Mouse (Mus musculus) stomach, postnatal 0 days (tissue): ENCODE results near the gene Smok2a. TPM values are rescaled to one million over a fixed set of nuclear protein-coding genes. Genes with fewer than 3 reads are reported as not detected.
"Not testable (repeated sequence)": the region's sequence is repeated elsewhere in the genome, so short reads cannot be mapped to it uniquely, and the experiment has no call there.

Experiments
- ATAC-seq: fragments of 200-750 bp; cut with Nextera tagmentation; 2 replicates; pipeline ENCODE4 v1.8.0; 2017; ENCODE audit not compliant: low FRiP score, low TSS enrichment
- DNase-seq: peaks from one replicate; pipeline ENCODE4 v3.0.0-alpha.2; 2016; ENCODE audit warnings: low spot score
- H3K27ac ChIP-seq: fragments of 300-500 bp; sonication (generic); replicated peaks from 2 replicates; pipeline ENCODE4 v1.5.1; 2014; ENCODE audit warnings: mild to moderate bottlenecking, control low read depth
- H3K27me3 ChIP-seq: fragments of 300-500 bp; sonication (generic); 2 replicates; pipeline ENCODE4 v1.6.1; 2014; ENCODE audit warnings: low read length; ENCODE audit not compliant: control insufficient read depth, insufficient read depth
- H3K36me3 ChIP-seq: fragments of 300-500 bp; sonication (generic); 2 replicates; pipeline ENCODE4 v1.6.1; 2014; ENCODE audit warnings: low read length, mixed read lengths; ENCODE audit not compliant: control insufficient read depth, insufficient read depth
- H3K4me1 ChIP-seq: fragments of 300-500 bp; sonication (generic); replicated peaks from 2 replicates; pipeline ENCODE4 v1.6.1; 2014; ENCODE audit warnings: antibody characterized with exemption; ENCODE audit not compliant: control insufficient read depth, insufficient read depth
- H3K4me2 ChIP-seq: fragments of 300-500 bp; sonication (generic); replicated peaks from 2 replicates; pipeline ENCODE4 v1.6.1; 2014; ENCODE audit warnings: low read depth, mild to moderate bottlenecking, control low read depth, moderate library complexity
- H3K4me3 ChIP-seq: fragments of 300-500 bp; sonication (generic); 2 replicates; pipeline ENCODE4 v1.5.1; 2014; ENCODE audit warnings: low read depth, low read length, control low read depth
- H3K9ac ChIP-seq: fragments of 300-500 bp; sonication (generic); 2 replicates; pipeline ENCODE4 v1.6.1; 2014; ENCODE audit warnings: mild to moderate bottlenecking, low read length, control low read depth, mixed read lengths
- H3K9me3 ChIP-seq: fragments of 300-500 bp; sonication (generic); 2 replicates; pipeline ENCODE4 v1.6.1; 2016; ENCODE audit warnings: low read length; ENCODE audit not compliant: control insufficient read depth
- CTCF ChIP-seq: IDR thresholded peaks from 2 replicates; pipeline ENCODE4 v1.5.1; 2016; ENCODE audit warnings: antibody characterized with exemption, low read depth, mild to moderate bottlenecking, moderate library complexity
- EP300 ChIP-seq: optimal IDR thresholded peaks from 2 replicates; pipeline ENCODE3; 2016; ENCODE audit warnings: antibody characterized with exemption
- WGBS: fragments of 180-500 bp; shearing (Covaris S2); extraction: QIAGEN DNeasy Blood & Tissue Kit; methylation state at CpG from one replicate; pipeline ENCODE4 v1.1.7; 2014; 5-methylcytosine and 5-hydroxymethylcytosine counted together
- polyA plus RNA-seq: library from polyadenylated mRNA; unstranded; fragments of >200 nt; fragmentation: Nextera tagmentation; extraction: Ambion mirVana; gene quantifications from 2 replicates; pipeline ENCODE4 v1.2.1, GENCODE M21; 2015

Gene Smok2a
- polyA plus RNA-seq, 1 experiment from 2014 or later = not detected

- H3K9me3 ChIP-seq, H3K4me1 ChIP-seq, ATAC-seq, H3K4me3 ChIP-seq, H3K4me2 ChIP-seq, DNase-seq, H3K27me3 ChIP-seq, H3K27ac ChIP-seq, H3K36me3 ChIP-seq, H3K9ac ChIP-seq: not testable (repeated sequence)
- 69% methylated on average over 1 of the region's 1 CpGs for WGBS
Observed at GRCm38 (mm10) chr17:13205247-13205646, 15.7 kb upstream of the Smok2a start.

GRCm38 (mm10) chr17:13206491-13206890 lies 14.5 kb upstream of the Smok2a start:
- ATAC-seq = peak; percentile 21; the same call in 1 of the 2 replicates

GRCm38 (mm10) chr17:13208460-13208859 lies 12.5 kb upstream of the Smok2a start:
- not testable (repeated sequence) for ATAC-seq, H3K27me3 ChIP-seq, H3K4me3 ChIP-seq, H3K27ac ChIP-seq, H3K36me3 ChIP-seq, H3K9ac ChIP-seq, H3K4me2 ChIP-seq, H3K4me1 ChIP-seq, DNase-seq
- peaks cover 22% of the 10 kb centered on the region for H3K9me3 ChIP-seq

More at GRCm38 (mm10) chr17:13206491-13206890, 14.5 kb upstream of the Smok2a start:
- no peak for DNase-seq
- 87% methylated on average over 2 of the region's 2 CpGs for WGBS
- H3K4me1 ChIP-seq = no peaks in the 10 kb centered on the region
- no peak overlapping the region for H3K27ac ChIP-seq
- no peak overlapping the region for H3K9ac ChIP-seq
- H3K9me3 ChIP-seq = peaks cover 5% of the 10 kb centered on the region
- no peaks in the 10 kb centered on the region for H3K36me3 ChIP-seq
- TF ChIP-seq CTCF (no peak), EP300 (no peak)
- no peaks in the 10 kb centered on the region for H3K27me3 ChIP-seq
- no peak overlapping the region for H3K4me2 ChIP-seq
- H3K4me3 ChIP-seq = no peak overlapping the region

- 61% methylated on average over 7 of the region's 7 CpGs for WGBS
- H3K4me3 ChIP-seq = 0 out of 2 replicates have a peak overlapping the region, but pooled peaks have one; percentile 1
- no peak overlapping the region for H3K4me2 ChIP-seq
- H3K9me3 ChIP-seq = peaks cover 45% of the 10 kb centered on the region
- no peaks in the 10 kb centered on the region for H3K36me3 ChIP-seq
- ATAC-seq = no peak
- no peak overlapping the region for H3K9ac ChIP-seq
- TF ChIP-seq EP300 (no peak), CTCF (no peak)
- no peaks in the 10 kb centered on the region for H3K27me3 ChIP-seq
- no peak overlapping the region for H3K27ac ChIP-seq
- no peaks in the 10 kb centered on the region for H3K4me1 ChIP-seq
- peak; percentile 8 for DNase-seq
Observed at GRCm38 (mm10) chr17:13212136-13212850, 8.7 kb upstream of the Smok2a start.

- H3K27me3 ChIP-seq = no peaks in the 10 kb centered on the region
- 53% methylated on average over 4 of the region's 4 CpGs for WGBS
- no peaks in the 10 kb centered on the region for H3K4me1 ChIP-seq
- H3K36me3 ChIP-seq = no peaks in the 10 kb centered on the region
- no peak overlapping the region for H3K4me3 ChIP-seq
- peaks cover 58% of the 10 kb centered on the region for H3K9me3 ChIP-seq
- no peak overlapping the region for H3K27ac ChIP-seq
- TF ChIP-seq EP300 = no peak
- no peak for TF ChIP-seq CTCF
- no peak for ATAC-seq
- H3K4me2 ChIP-seq = no peak overlapping the region
- peak; percentile 14 for DNase-seq
- no peak overlapping the region for H3K9ac ChIP-seq
Observed at GRCm38 (mm10) chr17:13214169-13214568, 6.8 kb upstream of the Smok2a start.

- Histone ChIP-seq H3K9me3 (peaks cover 55% of the 10 kb centered on the region), H3K27ac (no peak overlapping the region), H3K4me2 (no peak overlapping the region), H3K27me3 (no peaks in the 10 kb centered on the region), H3K4me1 (no peaks in the 10 kb centered on the region), H3K9ac (no peak overlapping the region), H3K4me3 (no peak overlapping the region), H3K36me3 (no peaks in the 10 kb centered on the region)
- WGBS = 75% methylated on average over 2 of the region's 2 CpGs
- no peak for TF ChIP-seq CTCF
- TF ChIP-seq EP300 = no peak
- ATAC-seq (no peak), DNase-seq (peak; percentile 15)
Observed at GRCm38 (mm10) chr17:13215595-13215994, 5.4 kb upstream of the Smok2a start.

- H3K9me3 ChIP-seq = peaks cover 21% of the 10 kb centered on the region
- H3K4me1 ChIP-seq, H3K4me3 ChIP-seq, H3K4me2 ChIP-seq, ATAC-seq, H3K9ac ChIP-seq, DNase-seq, H3K27me3 ChIP-seq, H3K36me3 ChIP-seq, H3K27ac ChIP-seq: not testable (repeated sequence)
- WGBS = 83% methylated on average over 2 of the region's 2 CpGs
Observed at GRCm38 (mm10) chr17:13221921-13222320, 933 bp downstream of the Smok2a start.

GRCm38 (mm10) chr17:13229957-13230356 lies 9.0 kb downstream of the Smok2a start, which contains the start of gene Smok2b:
Gene Smok2b, plus strand, starts transcription at chr17:13230257.
- ATAC-seq, H3K4me3 ChIP-seq, H3K27ac ChIP-seq, H3K4me2 ChIP-seq, H3K36me3 ChIP-seq, DNase-seq, H3K27me3 ChIP-seq, H3K4me1 ChIP-seq, H3K9ac ChIP-seq: not testable (repeated sequence)
- WGBS = 71% methylated on average over 2 of the region's 2 CpGs
- peaks cover 20% of the 10 kb centered on the region for H3K9me3 ChIP-seq
